Mouse (Mus musculus) monocyte, adult 5-6 weeks (primary cell): ENCODE measurements around the gene Rgs9bp. TPM values are rescaled to one million over a fixed set of nuclear protein-coding genes. Genes with fewer than 3 reads are reported as not detected.

Source experiments
- ATAC-seq: fragments of 153-309, 156-312 bp; replicated peaks from 2 replicates; pipeline ENCODE4 v1.8.0; 2017; ENCODE audit warnings: mild to moderate bottlenecking; ENCODE audit not compliant: low TSS enrichment, insufficient number of reproducible peaks, severe bottlenecking, poor library complexity, low FRiP score
- total RNA-seq: library from RNA; stranded (forward); fragments of 200-1000, 200-491, 200-594 nt; gene quantifications from 3 replicates; pipeline ENCODE4 v1.2.3, GENCODE M21; 2017

The Rgs9bp gene
- 0.10 to 0.21 TPM in 2 of 3 replicates, not detected in the other for total RNA-seq

DNA sequence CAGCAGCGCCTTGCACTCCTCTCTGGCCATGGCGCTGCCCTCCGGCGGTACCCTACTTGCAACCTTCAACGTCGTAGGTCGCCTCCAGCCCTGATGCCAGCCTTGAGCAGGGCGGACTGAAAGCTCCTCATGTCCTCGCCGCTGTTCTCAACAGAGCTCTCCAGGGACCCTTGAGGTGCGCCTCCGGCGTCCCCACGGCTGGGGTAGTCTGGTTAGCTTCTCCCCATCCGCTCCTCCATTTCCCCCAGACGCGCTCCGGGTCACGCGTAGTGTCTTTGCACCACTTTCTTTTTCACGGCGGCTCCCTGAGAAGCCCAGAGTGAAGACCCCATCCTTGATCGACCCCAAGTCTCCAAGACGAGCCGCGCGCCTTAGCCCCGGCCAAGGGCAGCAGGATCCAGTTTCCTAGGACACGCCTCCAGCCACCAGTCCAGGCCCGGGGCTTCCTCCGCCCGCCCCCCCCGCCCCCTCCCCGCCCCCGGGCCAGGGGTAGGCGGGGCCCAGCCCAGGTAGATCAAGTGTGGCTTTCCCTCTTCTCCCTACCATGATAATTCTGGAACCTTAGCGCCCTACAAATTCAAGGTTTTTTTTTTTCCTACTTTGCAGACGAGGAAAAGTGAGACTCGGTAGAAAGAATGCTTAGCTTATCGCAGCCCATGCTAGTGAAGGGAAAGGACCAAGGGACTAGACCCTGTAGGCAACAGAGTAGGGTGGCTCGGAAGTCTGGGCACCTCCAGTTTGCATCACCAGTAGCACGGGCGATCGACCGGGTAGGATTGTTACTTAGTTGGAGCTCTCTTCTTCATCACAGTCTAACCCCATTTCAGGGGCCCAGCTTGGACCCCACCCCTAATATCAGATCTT lies at the start of gene Rgs9bp:
Gene Rgs9bp, minus strand, starts transcription at position 392 of the 864 bp plus-strand sequence.
- ATAC-seq: no peak

DNA sequence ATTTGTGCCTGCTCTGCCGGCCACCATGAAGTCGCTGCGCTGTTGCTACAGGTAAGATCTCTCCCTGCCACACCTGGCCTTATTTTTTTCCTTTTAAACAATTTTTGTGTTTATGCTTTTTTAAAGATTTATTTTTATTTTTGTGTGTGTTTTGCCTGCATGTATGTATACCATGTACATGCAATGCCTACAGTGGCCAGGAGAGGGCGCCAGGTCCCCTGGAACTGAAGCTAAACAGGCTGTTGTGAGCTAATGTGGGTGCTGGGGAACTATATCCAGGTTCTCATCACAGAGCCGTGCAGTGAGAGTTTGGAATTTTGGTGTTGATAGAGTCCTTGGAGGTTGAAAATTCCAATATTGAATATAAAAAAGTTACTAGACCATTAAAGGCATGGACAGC lies 43.1 kb upstream of the Rgs9bp start:
- 0 out of 2 replicates have a peak, but pooled peaks have one; percentile 63 for ATAC-seq

GRCm38 (mm10) chr7:35627371-35627770 lies 42.0 kb upstream of the Rgs9bp start:
- no peak for ATAC-seq

DNA sequence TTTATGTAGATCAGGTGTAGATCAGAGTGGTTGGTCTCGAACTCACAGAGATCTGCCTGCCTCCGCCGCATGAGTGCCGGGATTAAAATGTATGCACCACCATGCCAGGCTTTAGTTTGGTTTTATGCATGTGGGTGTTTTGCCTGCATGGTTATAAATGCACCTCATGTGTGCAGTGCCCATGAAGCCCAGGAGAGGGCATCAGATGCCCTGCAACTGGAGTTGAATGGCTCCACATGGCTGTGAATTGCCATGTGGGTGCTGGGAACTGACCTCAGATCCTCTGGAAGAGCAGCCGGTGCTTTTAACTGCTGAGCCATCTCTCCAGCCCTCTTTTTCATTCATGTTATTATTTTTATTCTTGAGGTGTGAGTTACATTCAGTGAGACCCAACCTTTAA lies 40.7 kb upstream of the Rgs9bp start:
- no peak for ATAC-seq

DNA sequence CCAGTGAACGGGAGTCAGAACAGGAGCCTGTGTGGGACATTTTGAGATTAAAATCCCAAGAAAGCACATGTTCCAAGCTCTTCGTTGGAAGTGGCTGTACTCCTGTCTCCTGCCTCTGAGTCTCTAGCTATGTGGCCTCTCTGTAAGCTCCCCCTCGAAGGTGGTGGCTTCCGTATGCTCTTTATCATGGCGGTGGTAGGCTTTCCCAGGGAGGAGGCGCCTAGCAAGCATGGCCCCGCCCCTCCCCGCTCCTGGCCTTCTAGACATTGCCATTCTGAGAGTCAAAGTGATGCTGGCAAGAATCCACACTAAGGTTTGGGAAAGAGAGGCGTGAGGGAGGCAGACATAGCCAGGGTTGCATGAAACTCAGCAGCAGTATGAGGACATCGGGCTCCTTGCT lies 37.2 kb upstream of the Rgs9bp start:
- ATAC-seq: no peak

- ATAC-seq: no peak
Observed at GRCm38 (mm10) chr7:35617513-35617912, 32.1 kb upstream of the Rgs9bp start.

GRCm38 (mm10) chr7:35609245-35609644 lies 23.9 kb upstream of the Rgs9bp start:
- ATAC-seq: no peak

DNA sequence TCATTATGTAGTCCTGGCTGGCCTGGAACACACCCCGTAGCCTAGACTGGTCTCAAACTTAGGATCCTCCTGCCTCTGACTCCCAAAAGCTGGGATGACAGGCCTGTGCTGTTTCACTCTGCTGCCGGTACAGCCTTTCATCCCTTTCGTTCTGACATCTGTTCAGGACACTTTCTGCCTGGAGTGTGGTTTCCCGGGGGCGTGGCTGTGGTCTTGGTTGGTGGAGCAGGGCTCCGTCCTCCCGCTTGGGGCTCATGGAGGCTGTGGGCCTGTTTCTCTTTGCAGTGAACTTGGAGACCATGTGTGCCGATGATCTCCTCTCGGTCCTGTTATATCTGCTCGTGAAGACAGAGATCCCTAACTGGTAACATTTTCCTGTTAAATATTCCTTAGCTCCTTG lies 21.4 kb upstream of the Rgs9bp start:
- no peak for ATAC-seq

- ATAC-seq: no peak
Observed at GRCm38 (mm10) chr7:35602766-35603165, 17.4 kb upstream of the Rgs9bp start.

GRCm38 (mm10) chr7:35601106-35601505 lies 15.7 kb upstream of the Rgs9bp start:
- no peak for ATAC-seq

- ATAC-seq: no peak
Observed at GRCm38 (mm10) chr7:35600031-35600430, 14.6 kb upstream of the Rgs9bp start.

- ATAC-seq: no peak
Observed at GRCm38 (mm10) chr7:35599492-35599891, 14.1 kb upstream of the Rgs9bp start.

DNA sequence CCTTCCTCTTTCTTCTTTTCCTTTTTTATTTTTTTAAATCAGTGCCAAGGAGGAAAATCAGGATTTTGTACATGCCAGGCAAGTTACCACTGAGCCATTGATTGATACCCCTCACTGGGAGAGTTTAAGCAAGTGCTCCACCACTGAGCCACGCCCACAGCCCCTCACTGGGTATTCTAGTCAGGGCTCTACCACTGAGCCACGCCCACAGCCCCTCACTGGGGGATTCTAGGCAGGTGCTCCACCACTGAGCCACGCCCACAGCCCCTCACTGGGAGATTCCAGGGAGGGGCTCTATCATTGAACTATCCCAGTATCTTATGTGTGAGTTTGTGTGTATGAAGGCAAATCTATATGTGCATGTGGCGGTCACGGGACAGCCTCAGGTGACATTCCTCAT lies 8.9 kb upstream of the Rgs9bp start:
- ATAC-seq: no peak

- no peak for ATAC-seq
Observed at GRCm38 (mm10) chr7:35590731-35591191, 5.4 kb upstream of the Rgs9bp start.

- no peak for ATAC-seq
Observed at GRCm38 (mm10) chr7:35589485-35589884, 4.1 kb upstream of the Rgs9bp start.

GRCm38 (mm10) chr7:35588680-35589428 lies 3.5 kb upstream of the Rgs9bp start:
- ATAC-seq: no peak

- ATAC-seq: no peak
Observed at GRCm38 (mm10) chr7:35587728-35588127, 2.3 kb upstream of the Rgs9bp start.

DNA sequence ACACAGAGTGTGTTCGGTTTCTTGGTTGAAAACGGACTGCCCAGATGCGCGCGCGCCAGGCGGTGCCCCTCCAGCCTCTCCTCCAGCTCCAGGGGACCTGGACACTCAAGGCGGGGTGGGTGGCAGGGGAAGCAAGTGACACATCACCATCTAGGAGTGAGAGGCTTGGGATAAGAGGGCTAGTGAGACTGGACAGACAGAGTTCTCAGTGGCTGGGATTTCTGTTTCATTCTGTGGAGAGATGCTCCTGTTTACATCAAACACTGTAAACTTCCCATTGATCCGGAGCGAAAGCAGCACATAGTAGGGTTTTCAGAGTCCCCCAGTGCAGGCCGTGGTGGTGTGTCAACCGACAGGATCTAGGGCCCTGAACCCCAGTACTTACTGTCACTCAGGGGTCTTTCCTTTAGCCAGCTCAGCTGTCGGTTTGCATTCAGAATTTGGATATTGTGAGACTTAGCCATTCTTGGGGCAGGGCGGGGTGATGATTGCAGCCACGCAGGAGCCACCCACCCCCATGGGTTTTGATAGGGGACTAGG lies 1.6 kb upstream of the Rgs9bp start:
- no peak for ATAC-seq

DNA sequence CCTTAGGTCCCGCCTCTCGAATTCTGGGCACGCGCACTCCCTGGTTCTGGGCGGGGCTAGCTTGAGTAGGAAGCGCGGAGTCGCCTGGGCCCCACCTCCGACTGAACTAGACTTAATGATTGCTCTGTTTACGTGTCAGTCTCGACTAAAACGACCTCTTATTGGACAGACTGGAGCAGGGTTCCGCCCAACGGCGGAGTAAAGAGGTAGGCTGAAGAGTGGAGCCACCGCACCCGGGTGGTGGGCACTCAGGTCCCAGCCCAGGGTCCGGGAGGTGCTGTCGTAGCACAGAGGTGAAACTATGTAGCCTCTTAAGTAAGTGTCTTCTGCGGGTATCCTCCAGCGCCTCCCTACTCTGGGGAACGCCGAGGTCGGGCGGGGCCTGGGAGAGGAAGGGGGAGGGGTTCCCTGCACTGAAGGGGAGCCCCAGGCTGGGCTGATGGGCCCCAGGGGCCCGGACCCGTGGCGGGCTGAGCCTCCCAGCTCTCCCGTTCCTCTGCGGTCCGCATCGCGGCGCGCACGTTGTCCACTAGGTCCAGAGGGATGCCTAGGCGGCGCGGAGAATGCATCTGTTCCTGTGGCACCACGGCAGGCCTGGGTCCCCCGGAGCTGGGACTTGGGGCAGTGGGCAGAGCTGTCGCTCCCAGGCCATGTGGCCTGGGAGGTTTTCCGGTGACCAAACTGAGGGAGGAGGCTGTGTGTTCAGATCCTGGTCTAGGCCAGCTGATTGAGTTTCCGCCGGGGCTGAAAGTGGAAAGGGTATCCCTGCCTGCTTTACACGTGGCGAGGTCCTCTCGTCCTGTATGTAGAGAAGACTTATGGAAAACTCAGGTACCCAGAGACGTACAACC lies 898 bp upstream of the Rgs9bp start, which contains the start of gene Ankrd27:
Gene Ankrd27, plus strand, starts transcription at position 190 of the 851 bp plus-strand sequence.
- peak; percentile 95 for ATAC-seq
